Mouse (Mus musculus) cerebellum, adult 11 months (tissue): Measurements from ENCODE around the gene 2410015M20Rik.
"Not testable (repeated sequence)": the region's sequence is repeated elsewhere in the genome, so short reads cannot be mapped to it uniquely, and the experiment has no call there.

Experiments
- DNase-seq: peaks from one replicate; pipeline ENCODE4 v3.0.0; 2022

Gene 2410015M20Rik

GRCm38 (mm10) chr17:56609452-56610171 lies at the start of gene 2410015M20Rik:
Gene 2410015M20Rik (minus strand): TSS chr17:56609771.
- peak; percentile 95 for DNase-seq

- no peak for DNase-seq
These were observed 46.6 kb upstream of the 2410015M20Rik start for GRCm38 (mm10) chr17:56656171-56656570.

- DNase-seq = no peak
These were observed 45.7 kb upstream of the 2410015M20Rik start for GRCm38 (mm10) chr17:56655311-56655710.

- no peak for DNase-seq
These were observed 45.2 kb upstream of the 2410015M20Rik start for GRCm38 (mm10) chr17:56654771-56655170.

- no peak for DNase-seq
These were observed 42.2 kb upstream of the 2410015M20Rik start for GRCm38 (mm10) chr17:56651801-56652200.

GRCm38 (mm10) chr17:56647546-56647945 lies 38.0 kb upstream of the 2410015M20Rik start:
- DNase-seq = no peak

GRCm38 (mm10) chr17:56643237-56643636 lies 33.7 kb upstream of the 2410015M20Rik start:
- no peak for DNase-seq

GRCm38 (mm10) chr17:56634023-56634422 lies 24.5 kb upstream of the 2410015M20Rik start:
- no peak for DNase-seq

GRCm38 (mm10) chr17:56631807-56632206 lies 22.2 kb upstream of the 2410015M20Rik start:
- no peak for DNase-seq

GRCm38 (mm10) chr17:56629800-56630781 lies 20.5 kb upstream of the 2410015M20Rik start:
- not testable (repeated sequence) for DNase-seq

- no peak for DNase-seq
These were observed 18.1 kb upstream of the 2410015M20Rik start, which contains the start of gene Catsperd for GRCm38 (mm10) chr17:56627530-56628277. Gene Catsperd (plus strand): TSS chr17:56628143.

GRCm38 (mm10) chr17:56626754-56627470 lies 17.3 kb upstream of the 2410015M20Rik start, which contains the start of gene Lonp1:
Gene Lonp1 (minus strand): TSS chr17:56626887.
- DNase-seq = peak; percentile 97

GRCm38 (mm10) chr17:56626260-56626659 lies 16.7 kb upstream of the 2410015M20Rik start:
- DNase-seq = no peak

GRCm38 (mm10) chr17:56625495-56625894 lies 15.9 kb upstream of the 2410015M20Rik start:
- no peak for DNase-seq

- no peak for DNase-seq
These were observed 8.1 kb upstream of the 2410015M20Rik start for GRCm38 (mm10) chr17:56617628-56618027.

GRCm38 (mm10) chr17:56616725-56617124 lies 7.2 kb upstream of the 2410015M20Rik start:
- peak; percentile 2 for DNase-seq

GRCm38 (mm10) chr17:56615792-56616191 lies 6.2 kb upstream of the 2410015M20Rik start:
- DNase-seq = no peak

- DNase-seq = no peak
These were observed 5.7 kb upstream of the 2410015M20Rik start for GRCm38 (mm10) chr17:56615136-56615784.

GRCm38 (mm10) chr17:56614391-56615135 lies 5.0 kb upstream of the 2410015M20Rik start:
- DNase-seq = no peak

- DNase-seq = not testable (repeated sequence)
These were observed 4.3 kb upstream of the 2410015M20Rik start for GRCm38 (mm10) chr17:56613893-56614292.
